Mouse (Mus musculus) cerebellum, adult 9-10 months (tissue): ENCODE data around the gene Bhlhe40.
A peak's percentile ranks its signal among the peaks of the same experiment; 100 is the strongest.

ENCODE experiments used
- DNase-seq: peaks from one replicate; pipeline ENCODE4 v3.0.0; 2022

Gene Bhlhe40

GRCm38 (mm10) chr6:108694965-108695724 is 34.7 kb downstream of the Bhlhe40 start:
- no peak for DNase-seq

GRCm38 (mm10) chr6:108695844-108696821 is 35.7 kb downstream of the Bhlhe40 start:
- no peak for DNase-seq

- no peak for DNase-seq
Measured at GRCm38 (mm10) chr6:108696822-108697202, 36.4 kb downstream of the Bhlhe40 start.

- no peak for DNase-seq
Measured at GRCm38 (mm10) chr6:108697345-108697744, 36.9 kb downstream of the Bhlhe40 start.

- no peak for DNase-seq
Measured at GRCm38 (mm10) chr6:108698343-108698870, 38.0 kb downstream of the Bhlhe40 start.

- no peak for DNase-seq
Measured at GRCm38 (mm10) chr6:108699679-108700078, 39.2 kb downstream of the Bhlhe40 start.

GRCm38 (mm10) chr6:108700638-108701343 is 40.4 kb downstream of the Bhlhe40 start:
- DNase-seq = no peak

- DNase-seq = no peak
Measured at GRCm38 (mm10) chr6:108702648-108703047, 42.2 kb downstream of the Bhlhe40 start.

- no peak for DNase-seq
Measured at GRCm38 (mm10) chr6:108703085-108703484, 42.7 kb downstream of the Bhlhe40 start.

GRCm38 (mm10) chr6:108704316-108705080 is 44.1 kb downstream of the Bhlhe40 start:
- DNase-seq = no peak

- DNase-seq = peak; percentile 68
Measured at GRCm38 (mm10) chr6:108705957-108706356, 45.5 kb downstream of the Bhlhe40 start.

GRCm38 (mm10) chr6:108706994-108707645 is 46.7 kb downstream of the Bhlhe40 start:
- peak; percentile 12 for DNase-seq

GRCm38 (mm10) chr6:108709131-108709470 is 48.7 kb downstream of the Bhlhe40 start:
- peak; percentile 24 for DNase-seq

GRCm38 (mm10) chr6:108709471-108710231 is 49.2 kb downstream of the Bhlhe40 start:
- DNase-seq = peak; percentile 92

- DNase-seq = no peak
Measured at GRCm38 (mm10) chr6:108710667-108711066, 50.2 kb downstream of the Bhlhe40 start.

GRCm38 (mm10) chr6:108711192-108711964 is 50.9 kb downstream of the Bhlhe40 start:
- DNase-seq = no peak

GRCm38 (mm10) chr6:108712148-108712547 is 51.7 kb downstream of the Bhlhe40 start:
- no peak for DNase-seq

GRCm38 (mm10) chr6:108713175-108713974 is 52.9 kb downstream of the Bhlhe40 start:
- no peak for DNase-seq
